Mouse (Mus musculus): ENCODE results near the gene Rps19.

Rps19 gene

GRCm38 (mm10) chr7:24902630-24903443 is 18.7 kb downstream of the Rps19 start, which contains the start of gene Arhgef1:
Gene Arhgef1 (plus strand): TSS chr7:24902912.
- peak; percentile 36 for DNase-seq (ENCODE audit: low read depth, low spot score)

GRCm38 (mm10) chr7:24903444-24903825 is 19.3 kb downstream of the Rps19 start:
- no peak for DNase-seq (ENCODE audit: low read depth, low spot score)

GRCm38 (mm10) chr7:24904070-24904483 is 19.9 kb downstream of the Rps19 start:
- DNase-seq (ENCODE audit: low read depth, low spot score): peak; percentile 100

GRCm38 (mm10) chr7:24904936-24905335 is 20.8 kb downstream of the Rps19 start:
- DNase-seq (ENCODE audit: low read depth, low spot score): peak; percentile 88

- DNase-seq (ENCODE audit: low read depth, low spot score): peak; percentile 37
These were observed 22.4 kb downstream of the Rps19 start for GRCm38 (mm10) chr7:24906551-24906950.

GRCm38 (mm10) chr7:24907211-24907748 is 23.1 kb downstream of the Rps19 start:
- DNase-seq (ENCODE audit: low read depth, low spot score): no peak

- no peak for DNase-seq (ENCODE audit: low read depth, low spot score)
These were observed 28.3 kb downstream of the Rps19 start for GRCm38 (mm10) chr7:24912480-24912879.

- no peak for DNase-seq (ENCODE audit: low read depth, low spot score)
These were observed 34.7 kb downstream of the Rps19 start for GRCm38 (mm10) chr7:24918763-24919323.

- DNase-seq (ENCODE audit: low read depth, low spot score): peak; percentile 73
These were observed 35.6 kb downstream of the Rps19 start for GRCm38 (mm10) chr7:24919728-24920127.

- DNase-seq (ENCODE audit: low read depth, low spot score): no peak
These were observed 46.3 kb downstream of the Rps19 start for GRCm38 (mm10) chr7:24930475-24930874.

GRCm38 (mm10) chr7:24931651-24932050 is 47.5 kb downstream of the Rps19 start:
- DNase-seq (ENCODE audit: low read depth, low spot score): no peak
